Comparison of ENCODE assay signal across 24 mouse cellular contexts in the genomic region with DNA sequence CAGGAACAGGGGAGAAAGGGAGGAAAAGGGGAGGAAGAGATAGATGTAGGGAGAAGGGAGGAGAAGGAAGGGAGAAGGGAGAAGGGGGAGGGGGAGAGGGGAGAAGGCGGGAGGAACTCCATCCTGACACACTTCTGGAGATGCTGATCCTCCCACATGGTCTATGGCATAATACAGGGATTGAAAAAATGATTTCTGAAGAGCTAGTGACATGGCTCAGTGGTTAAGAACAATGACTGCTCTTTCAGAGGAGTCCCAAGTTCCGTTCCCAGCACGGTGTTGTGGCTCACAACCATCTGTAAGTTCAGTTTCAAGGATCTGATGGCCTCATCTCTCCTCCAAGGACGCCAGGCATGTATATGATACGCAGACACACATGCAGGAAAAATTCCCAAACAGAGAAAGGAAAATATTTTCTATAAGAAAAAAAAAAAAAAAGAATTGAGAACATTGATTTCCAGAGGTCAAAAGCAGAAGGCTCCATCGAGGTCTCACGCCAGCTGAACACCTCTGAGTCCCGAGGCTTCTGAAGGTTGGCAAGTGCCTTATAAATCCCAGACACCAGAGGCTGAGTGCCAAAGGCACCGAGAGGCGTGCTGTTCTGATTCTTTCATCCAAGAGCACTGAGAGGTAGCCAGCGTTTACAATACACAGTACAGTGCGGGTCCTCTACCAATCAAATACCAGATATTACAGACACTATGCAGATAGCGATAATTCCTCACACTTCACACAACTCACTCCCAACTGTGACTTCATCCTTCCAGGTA. TPM values are rescaled to one million over a fixed set of nuclear protein-coding genes. Genes with fewer than 3 reads are reported as not detected.
A peak's percentile ranks its signal among the peaks of the same experiment; 100 is the strongest.
DNase-seq lines count a peak whose midpoint lies in the region; ATAC-seq lines count a peak whose summit lies in the region.
"Had no signal": no experiment of that assay in that cellular context is flagged by ENCODE, and none has a peak within 500 bp of the region (broad histone marks: within the 10 kb centered on the region; RNA-seq: fewer than 3 reads in every experiment).

No protein-coding gene starts in this region.

- ATAC-seq in cerebellum, adult (ENCODE audit: insufficient number of reproducible peaks, low FRiP score, low TSS enrichment) = no peak
- no peak for ATAC-seq in megakaryocyte, adult 5-6 weeks (ENCODE audit: poor library complexity, severe bottlenecking)
- ATAC-seq: intestine, embryonic 15.5 days had no signal

- peak; percentile 11 to 22 for DNase-seq in cerebellum, adult 18-20 months
- peak; percentile 83 to 84 for DNase-seq in cerebellum, postnatal 10 days
- DNase-seq in right cerebral cortex, adult 2 months (ENCODE audit: low spot score in 2 of 2) = no peak
- DNase-seq in kidney, adult 18-20 months = no peak
- DNase-seq: adrenal gland, postnatal 36 days; gastrocnemius, adult 2 months; heart, postnatal 14 days; liver, embryonic 13.5 days; thymus, postnatal 25 days had no signal

- H3K27me3 ChIP-seq in megakaryocyte, embryonic 14.5 days (replicated peaks) = peaks cover 43% of the 10 kb centered on the region
- H3K27me3 ChIP-seq: embryonic facial prominence, embryonic 15.5 days; heart, embryonic 12.5 days; intestine, embryonic 15.5 days; limb, embryonic 12.5 days; liver, embryonic 13.5 days; lung, embryonic 15.5 days; midbrain, embryonic 12.5 days; neural tube, embryonic 15.5 days had no signal

- H3K4me1 ChIP-seq in megakaryocyte, embryonic 14.5 days = peaks cover 48% of the 10 kb centered on the region
- H3K4me1 ChIP-seq: embryonic facial prominence, embryonic 15.5 days; heart, embryonic 12.5 days; intestine, embryonic 15.5 days; limb, embryonic 12.5 days; liver, embryonic 13.5 days; lung, embryonic 15.5 days; midbrain, embryonic 12.5 days; neural tube, embryonic 15.5 days had no signal

- H3K4me3 ChIP-seq in megakaryocyte, embryonic 14.5 days (replicated peaks) = peak overlapping the region; percentile 33
- H3K4me3 ChIP-seq: embryonic facial prominence, embryonic 15.5 days; gastrocnemius, adult 2 months; heart, embryonic 12.5 days; intestine, embryonic 15.5 days; limb, embryonic 12.5 days; liver, embryonic 13.5 days; lung, embryonic 15.5 days; midbrain, embryonic 12.5 days; myocyte; neural tube, embryonic 15.5 days had no signal

- H3K36me3 ChIP-seq in megakaryocyte, embryonic 14.5 days (replicated peaks; ENCODE audit: low read length) = no peaks in the 10 kb centered on the region
- H3K36me3 ChIP-seq: embryonic facial prominence, embryonic 15.5 days; G1E; heart, embryonic 12.5 days; intestine, embryonic 15.5 days; limb, embryonic 12.5 days; liver, embryonic 13.5 days; lung, embryonic 15.5 days; midbrain, embryonic 12.5 days; neural tube, embryonic 15.5 days had no signal

- H3K9me3 ChIP-seq in megakaryocyte, embryonic 14.5 days = peaks cover 4% of the 10 kb centered on the region; the same call in 1 of the 2 replicates
- H3K9me3 ChIP-seq: embryonic facial prominence, embryonic 15.5 days; G1E; heart, embryonic 12.5 days; intestine, embryonic 15.5 days; limb, embryonic 12.5 days; liver, embryonic 13.5 days; lung, embryonic 15.5 days; midbrain, embryonic 12.5 days; neural tube, embryonic 15.5 days had no signal

RNA-seq across cellular contexts. Expression of a gene that starts 0.7 kb away (rescaled TPM):
- not detected in 2 replicates for polyA plus RNA-seq in megakaryocyte, embryonic 14.5 days (2012; ENCODE audit: insufficient read depth, low replicate concordance)
- 0.65 and 2.3 TPM in 2 replicates for total RNA-seq in megakaryocyte, adult 5-6 weeks (2015)
- 2.6 and 3.3 TPM in 2 replicates for total RNA-seq in megakaryocyte, adult 5-6 weeks (2017)
- total RNA-seq: G1E; gastrocnemius, adult 2 months; granulocyte monocyte progenitor cell, adult 5-6 weeks; layer of hippocampus, postnatal 10 days had no signal
- polyA plus RNA-seq: embryonic facial prominence, embryonic 15.5 days; G1E; heart, embryonic 12.5 days; hindbrain, embryonic 14.5 days; limb, embryonic 12.5 days; midbrain, embryonic 12.5 days had no signal

RNA-seq across cellular contexts. Expression of a gene that starts 32.9 kb away (rescaled TPM):
- 2.9 and 29.2 TPM in 2 replicates for polyA plus RNA-seq in megakaryocyte, embryonic 14.5 days (2012; ENCODE audit: insufficient read depth, low replicate concordance)
- total RNA-seq in megakaryocyte, adult 5-6 weeks (2015) = 18.6 and 18.9 TPM in 2 replicates
- total RNA-seq in megakaryocyte, adult 5-6 weeks (2017) = 47.8 and 55.9 TPM in 2 replicates

RNA-seq across cellular contexts. Expression of a gene that starts 47.6 kb away (rescaled TPM):
- polyA plus RNA-seq in megakaryocyte, embryonic 14.5 days (2012; ENCODE audit: insufficient read depth, low replicate concordance) = 0.55 TPM in 1 of 2 replicates, not detected in the other
- 1.9 and 4.8 TPM in 2 replicates for total RNA-seq in megakaryocyte, adult 5-6 weeks (2015)
- 2.1 and 2.8 TPM in 2 replicates for total RNA-seq in megakaryocyte, adult 5-6 weeks (2017)

Comparison
In these comparisons a context has a peak if more than half of its experiments do, and no peak if none do; other contexts are left out.
1. DNase-seq: peak in cerebellum, adult 18-20 months (2 of 2) and cerebellum, postnatal 10 days (2 of 2); none in right cerebral cortex, adult 2 months (0 of 2) and kidney, adult 18-20 months (single experiment).